Mouse (Mus musculus) left cerebral cortex, postnatal 25 days (tissue): ENCODE data around the gene Lin52. TPM values are rescaled to one million over a fixed set of nuclear protein-coding genes. Genes with fewer than 3 reads are reported as not detected.
A peak's percentile ranks its signal among the peaks of the same experiment; 100 is the strongest.

ENCODE experiments used
- DNase-seq, 2 experiments: peaks; one replicate each; pipeline ENCODE4 v3.0.0; 2022; ENCODE audit warnings: low spot score in 2 of 2, mixed read lengths in 1 of 2
- intact Hi-C: fragments of 180-260 bp; cut with DNase I; formaldehyde crosslinking; loops from one replicate; pipeline ENCODE4 v1.15.1; 2025
- total RNA-seq, 2 experiments: library from RNA; stranded (reverse); gene quantifications; 2 replicates each; pipeline ENCODE4 v1.2.3; 2021

Lin52 gene
- 10 to 100 TPM; 22.2 to 22.4 TPM for total RNA-seq

GRCm38 (mm10) chr12:84450718-84451646 is at the start of gene Lin52, which contains the start of gene Aldh6a1:
Lin52 (plus strand) TSS chr12:84451422.
Aldh6a1 (minus strand) TSS chr12:84451004.
- peak; percentile 96 to 100 for DNase-seq
- intact Hi-C loops: loop anchor here (2.0 kb wide), 1 partner anchor 34 kb away; the partner anchor contains the start of gene Rnf113a2

- intact Hi-C loops: no loop called here
- DNase-seq: no peak
Observed at GRCm38 (mm10) chr12:84402923-84403322, 48.3 kb upstream of the Lin52 start.

GRCm38 (mm10) chr12:84404541-84404940 is 46.7 kb upstream of the Lin52 start:
- DNase-seq: no peak
- intact Hi-C loops: no loop called here

- intact Hi-C loops: loop anchor here (5.0 kb wide), 1 partner anchor 45 kb away; the partner anchor contains the start of genes Coq6 and Fam161b
Observed at GRCm38 (mm10) chr12:84407259-84407658, 44.0 kb upstream of the Lin52 start.

GRCm38 (mm10) chr12:84407874-84408818 is 43.1 kb upstream of the Lin52 start:
- intact Hi-C loops: loop anchor here (5.0 kb wide), 1 partner anchor 46 kb away; the partner anchor contains the start of genes Coq6 and Fam161b
- peak; percentile 31 to 46 for DNase-seq

More at GRCm38 (mm10) chr12:84407259-84407658, 44.0 kb upstream of the Lin52 start:
- DNase-seq: no peak

- intact Hi-C loops: loop anchor here (5.0 kb wide), 1 partner anchor 47 kb away; the partner anchor contains the start of genes Coq6 and Fam161b
- DNase-seq: peak; percentile 93 to 94
Observed at GRCm38 (mm10) chr12:84408819-84409507, 42.3 kb upstream of the Lin52 start, which contains the start of the genes Entpd5 and Bbof1. Entpd5 (minus strand) TSS chr12:84409029. Bbof1 (plus strand) TSS chr12:84409071.

GRCm38 (mm10) chr12:84416834-84417604 is 34.2 kb upstream of the Lin52 start, which contains the start of gene Rnf113a2:
Rnf113a2 (plus strand) TSS chr12:84417196.
- DNase-seq: peak; percentile 87 to 88
- intact Hi-C loops: loop anchor here (2.0 kb wide), 1 partner anchor 34 kb away; the partner anchor contains the start of genes Aldh6a1 and Lin52

GRCm38 (mm10) chr12:84417605-84417922 is 33.7 kb upstream of the Lin52 start:
- no peak for DNase-seq
- intact Hi-C loops: loop anchor here (2.0 kb wide), 1 partner anchor 33 kb away; the partner anchor contains the start of genes Aldh6a1 and Lin52

- intact Hi-C loops: no loop called here
- no peak for DNase-seq
Observed at GRCm38 (mm10) chr12:84423990-84424389, 27.2 kb upstream of the Lin52 start.

- intact Hi-C loops: no loop called here
Observed at GRCm38 (mm10) chr12:84429825-84430224, 21.4 kb upstream of the Lin52 start.

GRCm38 (mm10) chr12:84438697-84439096 is 12.5 kb upstream of the Lin52 start:
- intact Hi-C loops: no loop called here
- no peak for DNase-seq

More at GRCm38 (mm10) chr12:84429825-84430224, 21.4 kb upstream of the Lin52 start:
- DNase-seq: no peak

- intact Hi-C loops: no loop called here
- no peak for DNase-seq
Observed at GRCm38 (mm10) chr12:84442526-84442925, 8.7 kb upstream of the Lin52 start.

- DNase-seq: no peak
- intact Hi-C loops: no loop called here
Observed at GRCm38 (mm10) chr12:84447386-84447785, 3.8 kb upstream of the Lin52 start.

GRCm38 (mm10) chr12:84448181-84448580 is 3.0 kb upstream of the Lin52 start:
- no peak for DNase-seq
- intact Hi-C loops: no loop called here

GRCm38 (mm10) chr12:84449887-84450286 is 1.3 kb upstream of the Lin52 start:
- DNase-seq: no peak
- intact Hi-C loops: loop anchor here (2.0 kb wide), 1 partner anchor 33 kb away; the partner anchor contains the start of gene Rnf113a2

- no peak for DNase-seq
- intact Hi-C loops: loop anchor here (2.0 kb wide), 1 partner anchor 34 kb away; the partner anchor contains the start of gene Rnf113a2
Observed at GRCm38 (mm10) chr12:84450351-84450717, 888 bp upstream of the Lin52 start.

- DNase-seq: peak in 1 of 2 experiments; percentile 23
- intact Hi-C loops: loop anchor here (2.0 kb wide), 1 partner anchor 35 kb away; the partner anchor contains the start of gene Rnf113a2
Observed at GRCm38 (mm10) chr12:84451801-84452200, 579 bp downstream of the Lin52 start.

GRCm38 (mm10) chr12:84456911-84457310 is 5.7 kb downstream of the Lin52 start:
- no peak for DNase-seq
- intact Hi-C loops: no loop called here
